Mouse (Mus musculus): ENCODE results near the gene Tbxas1. TPM values are rescaled to one million over a fixed set of nuclear protein-coding genes. Genes with fewer than 3 reads are reported as not detected.

Gene Tbxas1
- polyA plus RNA-seq, 1 experiment from 2014 or later = 1.9 TPM

DNA sequence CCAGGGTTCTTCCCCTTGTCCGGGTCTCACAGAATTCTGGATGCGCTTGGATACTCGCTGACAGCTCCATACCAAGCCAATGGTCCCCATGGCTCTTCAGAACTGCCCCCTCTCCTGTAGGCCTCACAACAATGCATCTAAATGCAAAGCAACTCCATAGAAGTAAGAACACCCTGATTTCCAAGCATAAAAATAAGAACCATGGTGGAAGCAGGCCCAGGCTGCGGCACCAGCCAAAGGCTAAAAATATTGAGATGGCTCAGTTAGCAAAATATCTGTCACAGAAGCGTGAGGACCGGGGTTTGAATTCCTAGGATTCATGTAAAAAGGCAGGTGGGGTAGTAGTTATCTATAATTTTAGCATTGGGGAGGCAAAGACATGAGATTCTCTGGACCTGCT lies 159.8 kb downstream of the Tbxas1 start:
- Histone ChIP-seq H3K27me3 (ENCODE audit: insufficient read depth, poor library complexity, severe bottlenecking) (peaks cover 3% of the 10 kb centered on the region; the same call in 1 of the 2 replicates), H3K9me3 (no peaks in the 10 kb centered on the region), H3K27ac (no peak overlapping the region), H3K4me1 (replicated peaks) (peaks cover 9% of the 10 kb centered on the region), H3K4me3 (no peak overlapping the region), H3K36me3 (no peaks in the 10 kb centered on the region)
- no peak for DNase-seq (ENCODE audit: low spot score)
- WGBS = 94% methylated on average over 6 of the region's 6 CpGs

DNA sequence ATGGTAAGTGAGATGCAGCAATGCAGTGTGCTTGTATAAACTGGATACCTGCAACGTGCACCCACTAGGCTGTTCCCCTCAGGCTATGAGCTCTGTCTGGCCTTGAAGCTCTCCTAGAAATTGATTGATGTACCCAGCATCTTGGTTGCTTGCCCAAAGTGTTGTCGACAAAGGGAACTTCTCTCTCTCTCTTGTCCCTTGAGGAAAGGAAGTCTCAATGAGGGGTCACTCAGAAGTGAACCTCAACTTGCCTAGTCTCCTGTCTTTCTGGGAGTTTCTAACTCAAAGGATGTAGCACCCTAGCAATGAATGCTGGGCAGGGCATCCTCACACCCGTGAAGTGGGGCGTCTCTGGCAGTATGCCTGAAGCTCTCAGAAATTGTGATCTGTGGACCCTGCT lies 161.0 kb downstream of the Tbxas1 start:
- DNase-seq (ENCODE audit: low spot score) = no peak
- Histone ChIP-seq H3K27ac (no peak overlapping the region), H3K9me3 (no peaks in the 10 kb centered on the region), H3K4me1 (replicated peaks) (peaks cover 9% of the 10 kb centered on the region), H3K4me3 (no peak overlapping the region), H3K36me3 (no peaks in the 10 kb centered on the region), H3K27me3 (ENCODE audit: insufficient read depth, poor library complexity, severe bottlenecking) (peaks cover 3% of the 10 kb centered on the region; the same call in 1 of the 2 replicates)
- WGBS = 85% methylated on average over 4 of the region's 4 CpGs

DNA sequence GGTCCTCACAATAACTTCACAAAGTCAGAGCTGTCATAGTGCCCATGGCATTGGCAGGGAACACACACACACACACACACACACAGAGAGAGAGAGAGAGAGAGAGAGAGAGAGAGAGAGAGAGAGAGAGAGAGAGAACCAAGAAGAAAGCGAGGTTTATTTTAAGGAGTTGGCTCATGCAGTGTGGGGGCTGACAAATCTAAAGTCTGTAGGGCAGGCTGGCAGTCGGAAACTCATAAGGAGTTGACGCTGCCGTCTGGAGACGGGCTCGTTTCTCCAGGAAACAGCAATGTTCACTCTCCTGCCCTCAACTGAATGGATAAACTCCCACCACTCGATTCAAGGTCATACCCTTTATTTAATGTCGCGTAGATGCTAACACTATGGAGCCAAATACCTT lies 165.2 kb downstream of the Tbxas1 start:
- peaks cover 3% of the 10 kb centered on the region; the same call in 1 of the 2 replicates for H3K27me3 ChIP-seq (ENCODE audit: insufficient read depth, poor library complexity, severe bottlenecking)
- H3K27ac ChIP-seq = no peak overlapping the region
- WGBS = 91% methylated on average over 9 of the region's 9 CpGs
- H3K4me3 ChIP-seq = no peak overlapping the region
- no peaks in the 10 kb centered on the region for H3K9me3 ChIP-seq
- H3K4me1 ChIP-seq (replicated peaks) = peaks cover 9% of the 10 kb centered on the region
- H3K36me3 ChIP-seq = no peaks in the 10 kb centered on the region
- DNase-seq (ENCODE audit: low spot score) = no peak

- Histone ChIP-seq H3K27me3 (ENCODE audit: insufficient read depth, poor library complexity, severe bottlenecking) (no peaks in the 10 kb centered on the region; the same call in 1 of the 2 replicates), H3K4me3 (no peak overlapping the region), H3K36me3 (no peaks in the 10 kb centered on the region), H3K4me1 (replicated peaks) (no peaks in the 10 kb centered on the region), H3K27ac (no peak overlapping the region), H3K9me3 (no peaks in the 10 kb centered on the region)
- WGBS = 64% methylated on average over 5 of the region's 5 CpGs
- DNase-seq (ENCODE audit: low spot score) = no peak
Measured at GRCm38 (mm10) chr6:39049141-39049540, 173.9 kb downstream of the Tbxas1 start.

- Histone ChIP-seq H3K4me1 (replicated peaks) (peaks cover 9% of the 10 kb centered on the region), H3K9me3 (no peaks in the 10 kb centered on the region), H3K36me3 (no peaks in the 10 kb centered on the region), H3K27me3 (ENCODE audit: insufficient read depth, poor library complexity, severe bottlenecking) (no peaks in the 10 kb centered on the region; the same call in 1 of the 2 replicates), H3K27ac (no peak overlapping the region), H3K4me3 (no peak overlapping the region)
- 85% methylated on average over 6 of the region's 6 CpGs for WGBS
- DNase-seq (ENCODE audit: low spot score) = no peak
Measured at GRCm38 (mm10) chr6:39050836-39051235, 175.6 kb downstream of the Tbxas1 start.

GRCm38 (mm10) chr6:39051799-39052556 lies 176.8 kb downstream of the Tbxas1 start:
- Histone ChIP-seq H3K36me3 (no peaks in the 10 kb centered on the region), H3K27ac (no peak overlapping the region), H3K27me3 (ENCODE audit: insufficient read depth, poor library complexity, severe bottlenecking) (no peaks in the 10 kb centered on the region; the same call in 1 of the 2 replicates), H3K9me3 (no peaks in the 10 kb centered on the region), H3K4me3 (no peak overlapping the region), H3K4me1 (replicated peaks) (peaks cover 9% of the 10 kb centered on the region)
- WGBS = 78% methylated on average over 9 of the region's 9 CpGs
- DNase-seq (ENCODE audit: low spot score) = no peak

GRCm38 (mm10) chr6:39052636-39053035 lies 177.4 kb downstream of the Tbxas1 start:
- Histone ChIP-seq H3K36me3 (no peaks in the 10 kb centered on the region), H3K27me3 (ENCODE audit: insufficient read depth, poor library complexity, severe bottlenecking) (no peaks in the 10 kb centered on the region; the same call in 1 of the 2 replicates), H3K4me1 (replicated peaks) (peaks cover 9% of the 10 kb centered on the region), H3K27ac (0 out of 2 replicates have a peak overlapping the region, but pooled peaks have one; percentile 10), H3K9me3 (no peaks in the 10 kb centered on the region), H3K4me3 (no peak overlapping the region)
- 85% methylated on average over 4 of the region's 4 CpGs for WGBS
- no peak for DNase-seq (ENCODE audit: low spot score)

- no peak overlapping the region for H3K4me3 ChIP-seq
- no peak for DNase-seq (ENCODE audit: low spot score)
- 90% methylated on average over 13 of the region's 13 CpGs for WGBS
- H3K9me3 ChIP-seq = no peaks in the 10 kb centered on the region
- H3K36me3 ChIP-seq = no peaks in the 10 kb centered on the region
- H3K27ac ChIP-seq = no peak overlapping the region
- no peaks in the 10 kb centered on the region for H3K27me3 ChIP-seq (ENCODE audit: insufficient read depth, poor library complexity, severe bottlenecking)
- H3K4me1 ChIP-seq (replicated peaks) = peaks cover 9% of the 10 kb centered on the region
Measured at GRCm38 (mm10) chr6:39054206-39054864, 179.1 kb downstream of the Tbxas1 start.

GRCm38 (mm10) chr6:39054878-39055508 lies 179.8 kb downstream of the Tbxas1 start:
- Histone ChIP-seq H3K27me3 (ENCODE audit: insufficient read depth, poor library complexity, severe bottlenecking) (no peaks in the 10 kb centered on the region), H3K9me3 (no peaks in the 10 kb centered on the region), H3K4me3 (no peak overlapping the region), H3K36me3 (no peaks in the 10 kb centered on the region), H3K27ac (peak overlapping the region; percentile 23; the same call in 1 of the 2 replicates), H3K4me1 (replicated peaks) (peaks cover 9% of the 10 kb centered on the region)
- DNase-seq (ENCODE audit: low spot score) = no peak
- 83% methylated on average over 6 of the region's 6 CpGs for WGBS

DNA sequence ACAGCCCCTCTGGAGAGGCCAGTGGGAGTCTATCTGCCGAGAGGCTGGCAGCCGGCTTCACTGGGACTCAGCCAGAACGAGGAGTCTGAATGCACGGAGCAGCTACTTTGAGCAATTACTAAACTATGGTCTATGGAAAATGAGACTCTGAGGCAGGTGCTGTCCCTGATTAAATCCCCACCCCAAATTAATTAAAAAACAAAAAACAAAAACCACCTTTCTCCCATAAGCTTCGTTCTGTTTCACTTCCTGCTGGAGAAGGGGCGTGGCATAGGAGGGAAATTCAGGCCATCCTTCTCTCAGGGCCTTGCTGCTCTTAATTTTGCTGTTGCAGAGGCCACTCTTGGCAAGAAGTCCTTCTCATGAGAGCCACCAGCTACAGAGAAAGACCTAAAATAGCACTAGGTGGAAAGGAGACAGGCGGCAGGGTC lies 180.6 kb downstream of the Tbxas1 start:
- Histone ChIP-seq H3K36me3 (no peaks in the 10 kb centered on the region), H3K27ac (peak overlapping the region; percentile 23; the same call in 1 of the 2 replicates), H3K4me3 (no peak overlapping the region), H3K9me3 (no peaks in the 10 kb centered on the region), H3K27me3 (ENCODE audit: insufficient read depth, poor library complexity, severe bottlenecking) (no peaks in the 10 kb centered on the region), H3K4me1 (replicated peaks) (peaks cover 14% of the 10 kb centered on the region)
- no peak for DNase-seq (ENCODE audit: low spot score)
- 67% methylated on average over 7 of the region's 7 CpGs for WGBS

DNA sequence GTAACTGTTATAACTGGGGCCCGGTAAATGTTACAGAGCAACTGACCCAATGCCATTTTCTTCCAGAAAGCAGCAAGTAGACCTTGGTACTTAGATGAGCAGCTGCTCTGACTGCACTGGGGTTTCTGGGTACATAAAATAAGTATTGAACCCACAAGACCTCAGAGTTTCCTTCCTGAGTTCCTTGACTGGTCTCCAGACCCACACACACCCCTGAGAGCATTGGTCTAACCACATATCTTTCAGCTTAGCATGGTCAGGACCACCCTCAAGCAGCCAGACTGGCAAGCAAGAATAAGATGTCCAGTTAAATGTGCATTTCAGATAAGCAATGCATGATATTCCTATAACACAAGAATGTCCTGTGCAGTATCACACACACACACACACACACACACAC lies 182.0 kb downstream of the Tbxas1 start:
- Histone ChIP-seq H3K9me3 (no peaks in the 10 kb centered on the region), H3K36me3 (no peaks in the 10 kb centered on the region), H3K4me3 (no peak overlapping the region), H3K27me3 (ENCODE audit: insufficient read depth, poor library complexity, severe bottlenecking) (no peaks in the 10 kb centered on the region), H3K4me1 (replicated peaks) (peaks cover 21% of the 10 kb centered on the region), H3K27ac (no peak overlapping the region)
- DNase-seq (ENCODE audit: low spot score) = no peak
- WGBS = 89% methylated on average over 1 of the region's 1 CpGs

DNA sequence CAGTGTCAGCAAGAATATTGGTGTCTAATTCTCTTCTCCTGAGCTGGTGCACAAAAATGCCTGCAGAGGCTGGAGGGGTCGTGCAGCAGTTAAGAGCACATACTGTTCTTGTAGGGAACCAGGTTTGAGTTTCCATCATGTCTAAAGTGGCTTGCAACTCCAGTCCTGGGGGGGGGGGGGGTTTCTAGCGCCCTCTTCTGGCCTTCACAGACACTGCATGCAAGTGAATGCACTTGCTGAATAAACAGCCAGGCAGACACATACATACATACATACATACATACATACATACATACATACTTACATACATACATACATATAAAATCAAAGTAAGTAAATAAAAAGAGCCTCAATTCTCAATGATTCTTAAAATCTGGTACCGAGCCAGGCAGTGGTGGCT lies 183.2 kb downstream of the Tbxas1 start:
- no peaks in the 10 kb centered on the region for H3K36me3 ChIP-seq
- DNase-seq (ENCODE audit: low spot score) = peak; percentile 29
- WGBS = 60% methylated on average over 3 of the region's 3 CpGs

GRCm38 (mm10) chr6:39058936-39059335 lies 183.7 kb downstream of the Tbxas1 start:
- 83% methylated on average over 3 of the region's 3 CpGs for WGBS
- H3K27ac ChIP-seq = no peak overlapping the region
- no peaks in the 10 kb centered on the region for H3K9me3 ChIP-seq
- no peaks in the 10 kb centered on the region for H3K27me3 ChIP-seq (ENCODE audit: insufficient read depth, poor library complexity, severe bottlenecking)
- peaks cover 21% of the 10 kb centered on the region for H3K4me1 ChIP-seq (replicated peaks)
- DNase-seq (ENCODE audit: low spot score) = no peak
- H3K36me3 ChIP-seq = no peaks in the 10 kb centered on the region
- no peak overlapping the region for H3K4me3 ChIP-seq

More for the DNA sequence above, 183.2 kb downstream of the Tbxas1 start:
- H3K9me3 ChIP-seq = no peaks in the 10 kb centered on the region
- H3K4me3 ChIP-seq = no peak overlapping the region
- H3K27ac ChIP-seq = no peak overlapping the region
- no peaks in the 10 kb centered on the region for H3K27me3 ChIP-seq (ENCODE audit: insufficient read depth, poor library complexity, severe bottlenecking)
- H3K4me1 ChIP-seq (replicated peaks) = peaks cover 21% of the 10 kb centered on the region
